Mouse (Mus musculus) T-helper 1 cell (primary cell): ENCODE data around the gene Prox1.

ENCODE experiments used
- in situ Hi-C: fragments of 300-600 bp; cut with MboI, MseI; formaldehyde crosslinking; loops from one replicate; pipeline ENCODE4 v1.15.1; 2025; ENCODE audit warnings: high pct_unique_total_duplicates

Gene Prox1

DNA sequence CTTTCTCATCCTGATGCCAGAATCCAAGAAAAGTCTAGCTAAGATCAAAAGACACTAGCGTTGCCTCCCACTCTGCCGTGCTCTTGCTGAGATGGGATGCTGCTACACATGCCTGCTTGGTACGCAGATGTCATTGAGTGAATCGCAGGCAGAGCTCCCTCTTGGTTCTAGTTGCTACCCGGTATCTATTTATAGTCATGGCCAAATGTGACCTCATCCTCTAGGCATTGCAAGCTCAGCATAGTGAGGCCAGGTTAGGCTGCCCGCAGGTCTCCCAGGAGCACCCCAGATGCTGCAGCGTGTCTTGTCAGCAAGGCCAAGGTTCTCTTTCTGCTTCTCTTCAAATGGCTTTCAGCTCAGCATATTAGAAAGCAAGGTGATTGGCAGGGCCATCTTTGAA, 84.8 kb downstream of the Prox1 start:
- in situ Hi-C loops, result no loop called here

- in situ Hi-C loops, result no loop called here
Observed at GRCm38 (mm10) chr1:190079643-190080275, 90.8 kb downstream of the Prox1 start.

DNA sequence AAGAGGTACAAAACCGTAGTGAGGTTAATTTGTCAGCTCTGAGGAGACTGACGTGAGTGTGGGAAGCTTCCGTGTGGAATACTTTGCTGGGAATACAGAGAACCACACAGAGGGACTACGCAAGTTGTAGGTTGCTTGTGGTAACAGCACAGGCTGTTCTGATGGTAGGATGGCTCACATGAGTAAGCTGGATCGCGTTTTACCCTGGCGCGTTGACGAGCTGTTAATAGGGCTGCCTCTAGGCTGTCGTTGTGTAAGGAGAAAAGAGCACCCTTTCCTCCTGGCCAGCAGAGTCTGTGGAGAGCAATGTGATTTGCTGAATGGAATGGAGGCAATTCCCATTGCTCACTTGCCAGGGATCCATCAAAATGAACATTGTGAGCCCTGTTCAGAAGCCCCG, 93.9 kb downstream of the Prox1 start:
- in situ Hi-C loops, result no loop called here
